Mouse (Mus musculus) stomach, embryonic 14.5 days (tissue): ENCODE results near the gene Osbp2. TPM values are rescaled to one million over a fixed set of nuclear protein-coding genes. Genes with fewer than 3 reads are reported as not detected.

Source experiments
- ATAC-seq: fragments of 200-750 bp; cut with Nextera tagmentation; 2 replicates; pipeline ENCODE4 v1.8.0; 2017; ENCODE audit warnings: low read depth, moderate TSS enrichment; ENCODE audit not compliant: insufficient number of reproducible peaks, insufficient read depth, low FRiP score
- H3K27ac ChIP-seq: fragments of 300-500 bp; sonication (generic); 2 replicates; pipeline ENCODE4 v1.5.1; 2014; ENCODE audit warnings: mild to moderate bottlenecking, low read length, moderate library complexity, mixed read lengths
- H3K27me3 ChIP-seq: fragments of 300-500 bp; sonication (generic); 2 replicates; pipeline ENCODE4 v1.6.1; 2014; ENCODE audit warnings: low read length, control low read depth, mixed read lengths; ENCODE audit not compliant: control insufficient read depth, insufficient read depth
- H3K36me3 ChIP-seq: fragments of 300-500 bp; sonication (generic); 2 replicates; pipeline ENCODE4 v1.6.1; 2014; ENCODE audit warnings: mild to moderate bottlenecking, control low read depth, low read length, moderate library complexity, mixed read lengths; ENCODE audit not compliant: control insufficient read depth, insufficient read depth
- H3K4me1 ChIP-seq: fragments of 300-500 bp; sonication (generic); 2 replicates; pipeline ENCODE4 v1.6.1; 2014; ENCODE audit warnings: low read length, control low read depth, mixed read lengths; ENCODE audit not compliant: control insufficient read depth, insufficient read depth
- H3K4me2 ChIP-seq: fragments of 300-500 bp; sonication (generic); replicated peaks from 2 replicates; pipeline ENCODE4 v1.6.1; 2014; ENCODE audit warnings: low read depth, low read length, control low read depth
- H3K4me3 ChIP-seq: fragments of 300-500 bp; sonication (generic); 2 replicates; pipeline ENCODE4 v1.5.1; 2014; ENCODE audit warnings: low read depth, low read length, control low read depth
- H3K9ac ChIP-seq: fragments of 300-500 bp; sonication (generic); replicated peaks from 2 replicates; pipeline ENCODE4 v1.6.1; 2014; ENCODE audit warnings: low read depth, mild to moderate bottlenecking, control low read depth, low read length, moderate library complexity, mixed read lengths
- H3K9me3 ChIP-seq: fragments of 300-500 bp; sonication (generic); 2 replicates; pipeline ENCODE4 v1.6.1; 2016; ENCODE audit warnings: low read depth, low read length, control low read depth; ENCODE audit not compliant: control insufficient read depth
- WGBS: fragments of 180-500 bp; shearing (Covaris S2); extraction: QIAGEN DNeasy Blood & Tissue Kit; methylation state at CpG from one replicate; pipeline ENCODE4 v1.1.7; 2014; 5-methylcytosine and 5-hydroxymethylcytosine counted together
- polyA plus RNA-seq: library from polyadenylated mRNA; unstranded; fragments of >200 nt; fragmentation: Nextera tagmentation; extraction: Ambion mirVana; gene quantifications from 2 replicates; pipeline ENCODE4 v1.2.1, GENCODE M21; 2014

The Osbp2 gene
- polyA plus RNA-seq, 1 experiment from 2014 or later = 0.69 TPM

- H3K4me1 ChIP-seq = no peaks in the 10 kb centered on the region
- no peaks in the 10 kb centered on the region for H3K9me3 ChIP-seq
- H3K36me3 ChIP-seq = no peaks in the 10 kb centered on the region
- no peak overlapping the region for H3K4me3 ChIP-seq
- H3K4me2 ChIP-seq = no peak overlapping the region
- H3K27ac ChIP-seq = no peak overlapping the region
- ATAC-seq = no peak
- WGBS = 90% methylated on average over 5 of the region's 5 CpGs
- no peaks in the 10 kb centered on the region for H3K27me3 ChIP-seq
- H3K9ac ChIP-seq = no peak overlapping the region
Observed at GRCm38 (mm10) chr11:3903046-3903445, 39.3 kb upstream of the Osbp2 start.

- H3K4me2 ChIP-seq = no peak overlapping the region
- H3K27me3 ChIP-seq = no peaks in the 10 kb centered on the region
- H3K4me1 ChIP-seq = no peaks in the 10 kb centered on the region
- H3K36me3 ChIP-seq = no peaks in the 10 kb centered on the region
- 81% methylated on average over 3 of the region's 3 CpGs for WGBS
- H3K9me3 ChIP-seq = no peaks in the 10 kb centered on the region
- ATAC-seq = no peak
- H3K9ac ChIP-seq = no peak overlapping the region
- H3K27ac ChIP-seq = no peak overlapping the region
- H3K4me3 ChIP-seq = no peak overlapping the region
Observed at GRCm38 (mm10) chr11:3902516-3902915, 38.8 kb upstream of the Osbp2 start.

GRCm38 (mm10) chr11:3900296-3900695 is 36.6 kb upstream of the Osbp2 start:
- 67% methylated on average over 6 of the region's 6 CpGs for WGBS
- Histone ChIP-seq H3K9ac (no peak overlapping the region), H3K9me3 (no peaks in the 10 kb centered on the region), H3K4me3 (no peak overlapping the region), H3K27ac (no peak overlapping the region), H3K27me3 (no peaks in the 10 kb centered on the region), H3K4me1 (no peaks in the 10 kb centered on the region), H3K4me2 (no peak overlapping the region), H3K36me3 (peaks cover 3% of the 10 kb centered on the region; the same call in 1 of the 2 replicates)
- no peak for ATAC-seq

GRCm38 (mm10) chr11:3895933-3896332 is 32.2 kb upstream of the Osbp2 start:
- H3K27ac ChIP-seq = no peak overlapping the region
- H3K9me3 ChIP-seq = no peaks in the 10 kb centered on the region
- 87% methylated on average over 1 of the region's 1 CpGs for WGBS
- no peak overlapping the region for H3K4me2 ChIP-seq
- no peaks in the 10 kb centered on the region for H3K4me1 ChIP-seq
- H3K4me3 ChIP-seq = no peak overlapping the region
- no peak overlapping the region for H3K9ac ChIP-seq
- peaks cover 3% of the 10 kb centered on the region; the same call in 1 of the 2 replicates for H3K36me3 ChIP-seq
- ATAC-seq = no peak
- no peaks in the 10 kb centered on the region for H3K27me3 ChIP-seq

- H3K27me3 ChIP-seq = no peaks in the 10 kb centered on the region
- H3K4me2 ChIP-seq = peak overlapping the region; percentile 86
- peak overlapping the region; percentile 40 for H3K9ac ChIP-seq
- H3K4me3 ChIP-seq = peak overlapping the region; percentile 52
- no peaks in the 10 kb centered on the region for H3K9me3 ChIP-seq
- no peaks in the 10 kb centered on the region for H3K4me1 ChIP-seq
- ATAC-seq = peak; percentile 64
- H3K27ac ChIP-seq = peak overlapping the region; percentile 87
- peaks cover 3% of the 10 kb centered on the region; the same call in 1 of the 2 replicates for H3K36me3 ChIP-seq
- 2% methylated on average over 8 of the region's 10 CpGs for WGBS
Observed at GRCm38 (mm10) chr11:3895458-3895857, 31.8 kb upstream of the Osbp2 start.

DNA sequence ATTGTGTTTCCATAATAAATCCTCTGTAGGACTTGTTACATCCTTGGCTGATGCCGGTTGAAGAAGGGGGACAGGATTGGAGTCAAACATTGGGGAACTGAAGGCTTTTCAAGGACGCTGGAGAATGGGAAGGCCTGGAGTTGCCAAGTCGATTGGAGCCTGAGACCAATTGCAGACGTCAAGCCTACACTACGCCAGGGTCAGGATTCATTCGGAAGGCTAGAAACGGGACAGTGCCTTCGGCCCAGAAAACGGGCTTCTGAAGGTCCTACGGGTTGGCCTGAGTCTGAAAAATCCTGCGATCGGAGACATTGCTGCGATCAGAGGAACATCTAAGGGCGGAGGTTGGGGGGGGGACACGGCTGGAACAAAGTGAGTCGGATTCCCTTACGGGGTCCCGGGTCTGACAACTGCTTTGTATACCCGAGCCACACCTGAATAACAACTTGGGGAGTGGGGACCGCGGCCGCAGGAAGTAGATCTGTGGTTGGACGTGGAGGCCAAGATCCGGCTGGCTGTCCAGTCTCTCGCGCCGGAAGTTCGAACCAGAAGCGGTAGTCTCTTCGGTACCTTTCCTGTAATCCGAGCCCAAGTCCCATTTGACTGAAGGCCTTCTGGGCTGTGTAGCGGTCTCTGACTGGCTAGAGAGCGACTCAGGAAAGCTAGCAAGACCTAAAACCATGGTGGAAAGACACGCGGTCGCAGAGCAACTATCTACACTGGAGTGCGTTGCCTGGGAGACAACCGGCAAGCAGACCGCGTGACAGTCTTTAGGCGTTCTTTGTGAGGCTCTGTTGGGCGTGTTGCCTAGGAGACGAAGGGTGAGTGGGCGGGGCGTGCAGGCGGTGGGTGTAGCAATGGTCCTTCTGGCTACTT is 30.9 kb upstream of the Osbp2 start, which contains the start of the genes 4921536K21Rik and Dusp18:
Gene 4921536K21Rik, minus strand, starts transcription at position 693 of the 876 bp plus-strand sequence.
Gene Dusp18, plus strand, starts transcription at position 835 of the 876 bp plus-strand sequence.
- peak within 1 kb of the TSS; percentile 87 for H3K27ac ChIP-seq
- H3K4me1 ChIP-seq = no peaks in the 10 kb centered on the region
- no peaks in the 10 kb centered on the region for H3K27me3 ChIP-seq
- no peaks in the 10 kb centered on the region for H3K9me3 ChIP-seq
- peaks cover 3% of the 10 kb centered on the region; the same call in 1 of the 2 replicates for H3K36me3 ChIP-seq
- H3K4me2 ChIP-seq = peak within 1 kb of the TSS; percentile 86
- ATAC-seq = peak; percentile 96
- H3K4me3 ChIP-seq = peak within 1 kb of the TSS; percentile 52
- 4% methylated on average over 46 of the region's 46 CpGs for WGBS
- H3K9ac ChIP-seq = peak within 1 kb of the TSS; percentile 40

DNA sequence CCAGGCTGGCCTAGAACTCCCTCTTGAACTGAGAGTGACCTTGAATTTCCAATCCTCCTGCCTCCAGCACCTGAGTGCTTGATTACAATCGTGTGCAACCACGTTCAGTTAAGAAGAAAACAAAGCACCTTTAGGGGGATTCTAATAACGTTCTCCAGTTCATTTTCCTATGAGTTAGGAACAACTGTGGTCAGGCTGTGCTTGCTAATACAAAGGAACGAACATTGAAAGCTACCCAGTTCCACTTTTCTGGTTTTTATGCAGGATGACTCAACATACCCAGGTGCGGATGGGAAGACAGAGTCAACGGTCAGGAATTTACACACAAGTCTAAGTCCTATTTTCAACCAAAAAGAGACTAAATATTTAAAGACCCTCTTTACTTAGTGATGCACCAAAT is 30.3 kb upstream of the Osbp2 start:
- 80% methylated on average over 6 of the region's 6 CpGs for WGBS
- Histone ChIP-seq H3K9ac (no peak overlapping the region), H3K9me3 (no peaks in the 10 kb centered on the region), H3K4me2 (0 out of 2 replicates have a peak overlapping the region, but pooled peaks have one; percentile 86), H3K27me3 (no peaks in the 10 kb centered on the region), H3K4me1 (no peaks in the 10 kb centered on the region), H3K27ac (no peak overlapping the region), H3K36me3 (peaks cover 3% of the 10 kb centered on the region; the same call in 1 of the 2 replicates), H3K4me3 (no peak overlapping the region)
- ATAC-seq = no peak

GRCm38 (mm10) chr11:3887331-3887730 is 23.6 kb upstream of the Osbp2 start:
- no peak overlapping the region for H3K4me2 ChIP-seq
- H3K4me3 ChIP-seq = no peak overlapping the region
- H3K27ac ChIP-seq = no peak overlapping the region
- no peaks in the 10 kb centered on the region for H3K27me3 ChIP-seq
- no peak overlapping the region for H3K9ac ChIP-seq
- 64% methylated on average over 5 of the region's 5 CpGs for WGBS
- no peak for ATAC-seq
- H3K36me3 ChIP-seq = no peaks in the 10 kb centered on the region
- no peaks in the 10 kb centered on the region for H3K9me3 ChIP-seq
- no peaks in the 10 kb centered on the region for H3K4me1 ChIP-seq
